In the genomic region with DNA sequence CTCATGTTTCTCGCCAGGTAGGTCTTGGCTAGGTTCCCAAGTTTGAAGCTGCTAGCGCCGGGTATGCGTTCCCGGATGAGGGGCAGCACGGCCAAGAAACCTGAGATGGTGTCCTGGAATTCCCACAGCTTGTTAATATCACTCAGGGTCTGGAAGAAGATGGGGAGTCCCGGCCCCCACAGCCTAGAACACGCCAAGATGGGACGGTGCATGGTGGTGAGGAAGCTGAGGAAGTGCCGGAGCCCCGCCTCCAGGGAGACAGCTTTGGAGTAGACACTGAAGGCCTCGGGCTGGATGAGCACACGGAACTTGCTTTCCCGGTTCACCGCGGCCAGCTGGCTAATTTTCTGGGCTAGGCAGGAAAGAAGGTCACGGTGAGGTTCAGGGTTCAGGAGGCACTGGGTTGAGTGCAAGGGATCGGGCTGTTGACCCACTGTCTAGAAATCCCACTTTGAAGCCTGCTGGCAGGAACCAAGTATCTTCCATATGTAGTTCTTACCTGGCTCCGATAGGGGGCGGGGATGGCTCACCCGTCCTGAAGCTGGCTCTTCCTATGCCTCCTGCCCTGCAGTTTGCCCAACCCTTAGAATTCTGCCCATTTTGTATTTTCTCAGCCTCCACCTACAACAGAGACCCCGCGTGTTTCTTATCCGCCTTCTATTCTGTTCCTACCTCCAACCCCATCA, we compare ENCODE assay signal across 9 mouse cellular contexts. TPM values are rescaled to one million over a fixed set of nuclear protein-coding genes. Genes with fewer than 3 reads are reported as not detected.
DNase-seq lines count a peak whose midpoint lies in the region; ATAC-seq and TF ChIP-seq lines count a peak whose summit lies in the region.
"Had no signal": no experiment of that assay in that cellular context is flagged by ENCODE, and none has a peak within 500 bp of the region (broad histone marks: within the 10 kb centered on the region; RNA-seq: fewer than 3 reads in every experiment).

No protein-coding gene starts in this region.

- H3K27me3 ChIP-seq in hindbrain, embryonic 11.5 days (ENCODE audit: control insufficient read depth, insufficient read depth, low read length) = no peaks in the 10 kb centered on the region
- no peaks in the 10 kb centered on the region for H3K27me3 ChIP-seq in hindbrain, embryonic 16.5 days (replicated peaks; ENCODE audit: control insufficient read depth, insufficient read depth, low read length)
- H3K27me3 ChIP-seq in G1E (ENCODE audit: insufficient read depth, low read length) = no peaks in the 10 kb centered on the region
- H3K27me3 ChIP-seq in limb, embryonic 13.5 days = no peaks in the 10 kb centered on the region
- no peaks in the 10 kb centered on the region for H3K27me3 ChIP-seq in small intestine, adult 2 months (ENCODE audit: control insufficient read depth, insufficient read depth, low read length)
- H3K27me3 ChIP-seq: limb, embryonic 12.5 days had no signal

- no peak for TF ChIP-seq POLR2A in small intestine, adult 2 months (IDR thresholded peaks at IDR 0.05; ENCODE audit: low read depth, low read length)

- TF ChIP-seq CTCF in G1E (IDR thresholded peaks at IDR 0.05; ENCODE audit: low read depth, low read length) = peak; percentile 79
- peak; percentile 73; the same call in 1 of the 2 replicates for TF ChIP-seq CTCF in small intestine, adult 2 months (IDR thresholded peaks at IDR 0.05; ENCODE audit: extremely low read depth, insufficient read length, insufficient replicate concordance, low read depth, low read length)

- WGBS in hindbrain, embryonic 11.5 days = 71% methylated on average over 24 of the region's 24 CpGs
- 74% methylated on average over 24 of the region's 24 CpGs for WGBS in hindbrain, embryonic 16.5 days
- WGBS in limb, embryonic 13.5 days = 61% methylated on average over 24 of the region's 24 CpGs
- 68% methylated on average over 24 of the region's 24 CpGs for WGBS in small intestine, adult 2 months

- peak; percentile 69 for DNase-seq in hindbrain, embryonic 11.5 days (ENCODE audit: low spot score)
- DNase-seq in 416B (ENCODE audit: low read depth) (peak; percentile 70), G1E (ENCODE audit: low spot score) (peak; percentile 60)
- DNase-seq in embryo, embryonic 10.5 days (ENCODE audit: low spot score) = peak; percentile 73
- no peak for DNase-seq in layer of hippocampus, adult 9-11 months

- no peaks in the 10 kb centered on the region for H3K36me3 ChIP-seq in hindbrain, embryonic 11.5 days (ENCODE audit: control insufficient read depth, insufficient read depth, low read length)
- no peaks in the 10 kb centered on the region for H3K36me3 ChIP-seq in hindbrain, embryonic 16.5 days (ENCODE audit: control insufficient read depth, insufficient read depth, low read length)
- peaks cover 83% of the 10 kb centered on the region for H3K36me3 ChIP-seq in G1E (replicated peaks)
- H3K36me3 ChIP-seq in limb, embryonic 13.5 days = peaks cover 46% of the 10 kb centered on the region
- H3K36me3 ChIP-seq in small intestine, adult 2 months (ENCODE audit: control insufficient read depth, insufficient read depth, low read length) = peaks cover 37% of the 10 kb centered on the region

- ATAC-seq in hindbrain, embryonic 11.5 days (ENCODE audit: low FRiP score) = no peak
- no peak for ATAC-seq in hindbrain, embryonic 16.5 days
- ATAC-seq in G1E (ENCODE audit: extremely low read depth, insufficient number of reproducible peaks, low FRiP score, poor library complexity, severe bottlenecking) = no peak
- ATAC-seq in limb, embryonic 13.5 days (ENCODE audit: low FRiP score, low read depth) = peak; percentile 66; the same call in 1 of the 2 replicates

- no peak overlapping the region for H3K4me3 ChIP-seq in hindbrain, embryonic 11.5 days (ENCODE audit: low read depth, low read length)
- no peak overlapping the region for H3K4me3 ChIP-seq in hindbrain, embryonic 16.5 days (ENCODE audit: low read length)
- H3K4me3 ChIP-seq in G1E (ENCODE audit: low read depth, low read length) = no peak overlapping the region
- H3K4me3 ChIP-seq in limb, embryonic 13.5 days = no peak overlapping the region
- no peak overlapping the region for H3K4me3 ChIP-seq in small intestine, adult 2 months (ENCODE audit: low read depth, low read length)
- H3K4me3 ChIP-seq: limb, embryonic 12.5 days had no signal

- no peak overlapping the region for H3K4me2 ChIP-seq in hindbrain, embryonic 11.5 days (replicated peaks; ENCODE audit: low read depth, low read length)
- H3K4me2 ChIP-seq in hindbrain, embryonic 16.5 days (ENCODE audit: low read length) = no peak overlapping the region
- 0 out of 2 replicates have a peak overlapping the region, but pooled peaks have one; percentile 9 for H3K4me2 ChIP-seq in limb, embryonic 13.5 days (replicated peaks)
- H3K4me2 ChIP-seq: limb, embryonic 12.5 days had no signal

- H3K9me3 ChIP-seq in hindbrain, embryonic 11.5 days (ENCODE audit: control insufficient read depth, low read length) = no peaks in the 10 kb centered on the region
- no peaks in the 10 kb centered on the region for H3K9me3 ChIP-seq in hindbrain, embryonic 16.5 days (ENCODE audit: control insufficient read depth, low read length)
- H3K9me3 ChIP-seq in G1E (replicated peaks) = no peaks in the 10 kb centered on the region
- H3K9me3 ChIP-seq in limb, embryonic 13.5 days = no peaks in the 10 kb centered on the region
- H3K9me3 ChIP-seq: limb, embryonic 12.5 days had no signal

- H3K4me1 ChIP-seq in hindbrain, embryonic 11.5 days (replicated peaks; ENCODE audit: control insufficient read depth, insufficient read depth, low read length) = no peaks in the 10 kb centered on the region
- H3K4me1 ChIP-seq in hindbrain, embryonic 16.5 days (ENCODE audit: control insufficient read depth, insufficient read depth, low read depth, low read length) = no peaks in the 10 kb centered on the region
- H3K4me1 ChIP-seq in G1E (ENCODE audit: insufficient read depth, low read depth, low read length) = peaks cover 16% of the 10 kb centered on the region
- 0 out of 2 replicates have a peak, but pooled peaks cover 10% of the 10 kb centered on the region for H3K4me1 ChIP-seq in limb, embryonic 13.5 days
- H3K4me1 ChIP-seq in small intestine, adult 2 months (ENCODE audit: control insufficient read depth, insufficient read depth, insufficient read length, low read length) = no peaks in the 10 kb centered on the region

- no peak overlapping the region for H3K9ac ChIP-seq in hindbrain, embryonic 11.5 days (ENCODE audit: low read depth, low read length)
- H3K9ac ChIP-seq in hindbrain, embryonic 16.5 days (ENCODE audit: low read depth, low read length) = no peak overlapping the region
- H3K9ac ChIP-seq in limb, embryonic 13.5 days = no peak overlapping the region
- H3K9ac ChIP-seq: limb, embryonic 12.5 days had no signal

- no peak overlapping the region for H3K27ac ChIP-seq in hindbrain, embryonic 11.5 days (ENCODE audit: low read depth, low read length)
- no peak overlapping the region for H3K27ac ChIP-seq in hindbrain, embryonic 16.5 days (ENCODE audit: low read depth, low read length)
- H3K27ac ChIP-seq in limb, embryonic 13.5 days = no peak overlapping the region
- no peak overlapping the region for H3K27ac ChIP-seq in small intestine, adult 2 months (ENCODE audit: insufficient read depth, low read depth, low read length)
- H3K27ac ChIP-seq: limb, embryonic 12.5 days had no signal

RNA-seq across cellular contexts. Expression of a gene that starts 16.2 kb away (rescaled TPM):
- polyA plus RNA-seq in hindbrain, embryonic 11.5 days (2014; fragmentation: Nextera tagmentation; extraction: Ambion mirVana) = 5.5 and 6.7 TPM in 2 replicates
- polyA plus RNA-seq in hindbrain, embryonic 16.5 days (2015; fragmentation: Nextera tagmentation; extraction: Ambion mirVana) = 13.8 and 21.5 TPM in 2 replicates
- total RNA-seq in G1E (2014; fragmentation: Nextera tagmentation) (not detected in 2 replicates), G1E (2017) (0.11 TPM in 1 of 2 replicates, not detected in the other)
- 0.03 and 0.04 TPM in 2 replicates for polyA plus RNA-seq in G1E (2012)
- polyA plus RNA-seq in limb, embryonic 13.5 days (2015; fragmentation: Nextera tagmentation; extraction: Ambion mirVana) = 2.0 and 2.1 TPM in 2 replicates
- 0.91 and 1.3 TPM in 2 replicates for polyA plus RNA-seq in small intestine, adult 2 months (2012; rRNA removed)

RNA-seq across cellular contexts. Expression of a gene that starts 16.3 kb away (rescaled TPM):
- polyA plus RNA-seq in hindbrain, embryonic 11.5 days (2014; fragmentation: Nextera tagmentation; extraction: Ambion mirVana) = 15.5 and 16.7 TPM in 2 replicates
- polyA plus RNA-seq in hindbrain, embryonic 16.5 days (2015; fragmentation: Nextera tagmentation; extraction: Ambion mirVana) = 40.4 and 50.5 TPM in 2 replicates
- total RNA-seq in G1E (2014; fragmentation: Nextera tagmentation) (not detected in 2 replicates), G1E (2017) (0.12 and 0.22 TPM in 2 replicates)
- polyA plus RNA-seq in G1E (2012) = not detected in 2 replicates
- 207 and 210 TPM in 2 replicates for polyA plus RNA-seq in limb, embryonic 13.5 days (2015; fragmentation: Nextera tagmentation; extraction: Ambion mirVana)
- polyA plus RNA-seq in small intestine, adult 2 months (2012; rRNA removed) = 27.5 and 31.4 TPM in 2 replicates

RNA-seq across cellular contexts. Expression of a gene that starts 29.2 kb away (rescaled TPM):
- 6.4 and 8.3 TPM in 2 replicates for polyA plus RNA-seq in hindbrain, embryonic 11.5 days (2014; fragmentation: Nextera tagmentation; extraction: Ambion mirVana)
- 3.9 and 6.0 TPM in 2 replicates for polyA plus RNA-seq in hindbrain, embryonic 16.5 days (2015; fragmentation: Nextera tagmentation; extraction: Ambion mirVana)
- total RNA-seq in G1E (2014; fragmentation: Nextera tagmentation) = 101 and 108 TPM in 2 replicates
- 19.0 and 22.3 TPM in 2 replicates for total RNA-seq in G1E (2017)
- 163 and 217 TPM in 2 replicates for polyA plus RNA-seq in G1E (2012)
- 15.3 and 18.2 TPM in 2 replicates for polyA plus RNA-seq in limb, embryonic 13.5 days (2015; fragmentation: Nextera tagmentation; extraction: Ambion mirVana)
- 18.4 and 45.0 TPM in 2 replicates for polyA plus RNA-seq in small intestine, adult 2 months (2012; rRNA removed)

RNA-seq across cellular contexts. Expression of a gene that starts 32.6 kb away (rescaled TPM):
- polyA plus RNA-seq in hindbrain, embryonic 11.5 days (2014; fragmentation: Nextera tagmentation; extraction: Ambion mirVana) = 31.2 and 35.7 TPM in 2 replicates
- 141 and 142 TPM in 2 replicates for polyA plus RNA-seq in hindbrain, embryonic 16.5 days (2015; fragmentation: Nextera tagmentation; extraction: Ambion mirVana)
- total RNA-seq in G1E (2014; fragmentation: Nextera tagmentation) = 7.4 and 8.6 TPM in 2 replicates
- total RNA-seq in G1E (2017) = 6.9 and 8.8 TPM in 2 replicates
- 6.0 and 6.4 TPM in 2 replicates for polyA plus RNA-seq in G1E (2012)
- 44.2 and 45.6 TPM in 2 replicates for polyA plus RNA-seq in limb, embryonic 13.5 days (2015; fragmentation: Nextera tagmentation; extraction: Ambion mirVana)
- polyA plus RNA-seq in small intestine, adult 2 months (2012; rRNA removed) = 9.9 and 21.3 TPM in 2 replicates

Comparison
In these comparisons a context has a peak if more than half of its experiments do, and no peak if none do; other contexts are left out.
1. RNA of a gene that starts 16.3 kb away (polyA plus RNA-seq): 207 to 210 TPM in limb, embryonic 13.5 days, 40.4 to 50.5 TPM in hindbrain, embryonic 16.5 days, 27.5 to 31.4 TPM in small intestine, adult 2 months and 15.5 to 16.7 TPM in hindbrain, embryonic 11.5 days; not detected in G1E; every median in the first group is over 10 times any median in the second.